Mouse (Mus musculus) small intestine, adult 2 months (tissue): ENCODE results near the gene Bmx. TPM values are rescaled to one million over a fixed set of nuclear protein-coding genes. Genes with fewer than 3 reads are reported as not detected.

Source experiments
- H3K27ac ChIP-seq: fragments of 200-500 bp; 2 replicates; pipeline ENCODE4 v1.5.1; 2012; ENCODE audit warnings: low read depth, low read length, control low read depth, inconsistent platforms; ENCODE audit not compliant: insufficient read depth
- H3K27me3 ChIP-seq: fragments of 200-500 bp; 2 replicates; pipeline ENCODE4 v1.6.1; 2012; ENCODE audit warnings: mild to moderate bottlenecking, moderate library complexity, low read length, inconsistent platforms; ENCODE audit not compliant: control insufficient read depth, insufficient read depth
- H3K36me3 ChIP-seq: fragments of 200-500 bp; 2 replicates; pipeline ENCODE4 v1.6.1; 2012; ENCODE audit warnings: mild to moderate bottlenecking, low read length, control low read depth, inconsistent platforms; ENCODE audit not compliant: control insufficient read depth, insufficient read depth
- H3K4me1 ChIP-seq: fragments of 200-500 bp; 2 replicates; pipeline ENCODE4 v1.6.1; 2012; ENCODE audit warnings: low read length, inconsistent platforms, mixed read lengths; ENCODE audit not compliant: control insufficient read depth, insufficient read depth, insufficient read length
- H3K4me3 ChIP-seq: fragments of 200-500 bp; 2 replicates; pipeline ENCODE4 v1.5.1; 2012; ENCODE audit warnings: low read depth, mild to moderate bottlenecking, control low read depth, inconsistent platforms, low read length, moderate library complexity
- CTCF ChIP-seq: fragments of 200-500 bp; IDR thresholded peaks from 2 replicates; pipeline ENCODE4 v1.5.1; 2012; ENCODE audit warnings: low read depth, mild to moderate bottlenecking, control low read depth, inconsistent platforms, low read length, moderate library complexity, mixed read lengths; ENCODE audit not compliant: insufficient replicate concordance, insufficient read length; ENCODE audit errors: extremely low read depth
- POLR2A ChIP-seq: fragments of 200-500 bp; IDR thresholded peaks from 2 replicates; pipeline ENCODE4 v1.6.1; 2012; ENCODE audit warnings: low read depth, mild to moderate bottlenecking, control low read depth, inconsistent platforms, low read length, moderate library complexity
- WGBS: fragments of 180-500 bp; shearing (Covaris S2); methylation state at CpG from one replicate; pipeline ENCODE4 v1.1.7; 2018; 5-methylcytosine and 5-hydroxymethylcytosine counted together
- polyA plus RNA-seq: library from polyadenylated mRNA; depleted of rRNA; stranded (reverse); fragments of >200 nt; gene quantifications from 2 replicates; pipeline ENCODE4 v1.2.3, GENCODE M21; 2012; rRNA removed

The Bmx gene
- polyA plus RNA-seq, 1 experiment, result 0.30 TPM

DNA sequence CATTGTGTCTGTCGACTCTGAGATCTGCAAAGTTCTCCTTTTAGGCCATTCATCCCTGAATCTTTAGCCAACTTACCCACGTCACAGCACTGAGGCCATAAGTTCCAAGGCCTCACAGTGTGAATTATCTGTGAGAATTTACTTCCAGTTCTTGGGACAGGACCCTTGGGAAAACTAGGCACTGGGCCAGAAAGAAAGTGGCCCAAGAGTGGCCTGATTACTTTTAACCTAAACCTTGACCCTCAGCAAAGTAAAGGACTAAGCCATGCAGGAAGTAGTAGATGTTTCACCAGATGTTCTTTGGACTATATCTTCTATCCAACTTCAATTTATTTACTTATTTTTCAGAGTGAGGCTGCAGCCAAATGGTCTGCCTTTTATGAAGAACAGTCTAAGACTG is 105.3 kb downstream of the Bmx start:
- Histone ChIP-seq H3K27ac (peak overlapping the region; percentile 49; the same call in 1 of the 2 replicates), H3K4me3 (no peak overlapping the region), H3K27me3 (no peaks in the 10 kb centered on the region), H3K36me3 (peaks cover 22% of the 10 kb centered on the region; the same call in 1 of the 2 replicates), H3K4me1 (peaks cover 3% of the 10 kb centered on the region; the same call in 1 of the 2 replicates)
- TF ChIP-seq CTCF, result no peak
- TF ChIP-seq POLR2A, result no peak
- WGBS, result 43% methylated on average over 2 of the region's 2 CpGs

DNA sequence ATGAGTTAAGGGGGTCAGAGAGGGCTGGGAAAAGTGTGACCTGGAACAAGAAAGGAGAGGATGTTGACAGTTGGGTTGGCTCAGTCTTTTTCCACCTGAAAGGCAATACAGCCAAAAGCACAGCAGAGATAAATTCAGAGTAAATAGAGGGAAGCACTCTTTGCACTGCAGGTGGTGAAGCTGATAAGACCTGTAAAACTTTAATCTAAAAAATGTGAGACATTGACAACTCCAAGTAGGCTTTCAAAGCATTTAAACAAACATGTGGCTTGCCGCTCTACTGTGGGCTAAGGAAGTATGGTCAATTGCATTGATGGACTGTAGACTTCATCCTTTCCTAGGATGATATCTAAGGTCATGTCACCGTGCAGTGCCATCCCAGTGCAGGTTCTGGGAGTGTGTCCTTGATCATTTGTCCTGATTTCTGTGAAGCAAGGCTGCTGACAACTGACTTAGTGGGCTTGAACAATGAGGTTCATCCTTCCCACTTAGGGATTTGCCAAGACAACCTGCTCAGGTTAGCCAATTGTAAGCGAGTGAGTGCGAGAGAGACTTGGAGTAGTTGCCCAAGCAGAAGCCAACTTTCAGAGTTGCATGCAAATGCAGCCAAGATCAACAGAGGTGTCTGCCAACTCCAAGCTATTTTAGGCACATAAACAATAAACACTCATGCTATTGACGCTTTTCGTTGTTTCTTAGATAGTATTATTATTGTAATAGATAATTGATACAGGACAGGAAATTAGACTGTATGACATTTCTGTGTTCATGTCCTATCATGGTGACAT is 112.3 kb downstream of the Bmx start:
- TF ChIP-seq CTCF, result no peak
- H3K27me3 ChIP-seq, result no peaks in the 10 kb centered on the region
- H3K4me3 ChIP-seq, result peak overlapping the region; percentile 44; the same call in 1 of the 2 replicates
- H3K27ac ChIP-seq, result peak overlapping the region; percentile 82
- WGBS, result 33% methylated on average over 6 of the region's 6 CpGs
- H3K4me1 ChIP-seq, result peaks cover 4% of the 10 kb centered on the region; the same call in 1 of the 2 replicates
- peaks cover 18% of the 10 kb centered on the region for H3K36me3 ChIP-seq

Other genes with a start within 250 kb of the Bmx start
- 0.16 and 0.33 TPM in 2 replicates for gene Car5b, start 230.2 kb downstream of the Bmx start, polyA plus RNA-seq
- 3.5 and 4.2 TPM in 2 replicates for gene Siah1b, start 181.7 kb downstream of the Bmx start, polyA plus RNA-seq
- gene Cltrn, start 169.4 kb downstream of the Bmx start, polyA plus RNA-seq, result not detected in 2 replicates
- 16.8 and 82.4 TPM in 2 replicates for gene Ace2, start 118.9 kb downstream of the Bmx start, polyA plus RNA-seq
- gene Pir, start 11.2 kb upstream of the Bmx start, polyA plus RNA-seq, result 0.53 and 0.99 TPM in 2 replicates
- 0.36 and 0.46 TPM in 2 replicates for gene Vegfd, start 115.2 kb upstream of the Bmx start, polyA plus RNA-seq
- gene Piga, start 161.6 kb upstream of the Bmx start, polyA plus RNA-seq, result 3.2 and 3.4 TPM in 2 replicates
- gene Asb11, start 178.8 kb upstream of the Bmx start, polyA plus RNA-seq, result 0.14 and 2.1 TPM in 2 replicates
- not detected in 2 replicates for gene Asb9, start 248.1 kb upstream of the Bmx start, polyA plus RNA-seq